Comparison of ENCODE assay signal across 23 mouse cellular contexts in the genomic region with DNA sequence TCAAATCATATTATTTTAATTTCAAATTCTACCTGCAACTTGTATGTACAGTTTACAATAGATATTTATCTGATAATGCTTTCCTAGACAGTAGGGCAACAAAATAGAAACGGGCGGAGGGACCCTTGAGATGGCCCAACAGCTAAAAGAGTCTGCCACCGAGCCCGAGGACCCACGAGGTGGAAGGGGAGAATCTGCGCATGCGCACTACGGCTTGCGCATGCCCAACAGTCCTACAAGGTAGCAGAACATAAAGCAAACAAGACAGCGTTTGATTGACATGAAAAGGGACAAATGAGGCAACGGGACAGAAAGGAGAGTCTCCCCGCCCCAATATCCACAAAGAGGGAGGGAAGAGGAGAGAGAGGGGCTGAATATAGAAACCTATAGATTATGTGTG. TPM values are rescaled to one million over a fixed set of nuclear protein-coding genes. Genes with fewer than 3 reads are reported as not detected.
DNase-seq lines count a peak whose midpoint lies in the region; ATAC-seq and TF ChIP-seq lines count a peak whose summit lies in the region.
"Had no signal": no experiment of that assay in that cellular context is flagged by ENCODE, and none has a peak within 500 bp of the region (broad histone marks: within the 10 kb centered on the region; RNA-seq: fewer than 3 reads in every experiment).

No protein-coding gene starts in this region.

- no peaks in the 10 kb centered on the region; the same call in 1 of the 2 replicates for H3K79me2 ChIP-seq in MEL (ENCODE audit: control insufficient read depth, insufficient read depth, low read length, poor library complexity)

- peaks cover 6% of the 10 kb centered on the region for H3K4me1 ChIP-seq in testis, adult 2 months (ENCODE audit: control insufficient read depth, insufficient read depth, low read length)
- 0 out of 4 replicates have a peak, but pooled peaks cover 0 to 11% of the 10 kb centered on the region in 2 experiments for H3K4me1 ChIP-seq in MEL (ENCODE audit: control insufficient read depth in 1 of 2, insufficient read depth in 2 of 2, low read length in 2 of 2)
- peaks cover 2% of the 10 kb centered on the region; the same call in 1 of the 2 replicates for H3K4me1 ChIP-seq in liver, embryonic 12.5 days
- peaks cover 8% of the 10 kb centered on the region for H3K4me1 ChIP-seq in forebrain, embryonic 15.5 days
- H3K4me1 ChIP-seq: intestine, embryonic 15.5 days had no signal

- no peak for TF ChIP-seq RAD21 in MEL (IDR thresholded peaks at IDR 0.05; ENCODE audit: low read depth, low read length)

- TF ChIP-seq POLR2A in testis, adult 2 months (IDR thresholded peaks at IDR 0.05; ENCODE audit: control insufficient read depth, low read depth, low read length), result peak; percentile 85; the same call in 1 of the 2 replicates
- peak in 1 of 2 experiments; percentile 76; a peak in 3 of 4 replicates for TF ChIP-seq POLR2A in MEL (IDR thresholded peaks at IDR 0.05; ENCODE audit: control insufficient read depth in 1 of 2, insufficient read depth in 1 of 2, low read depth in 1 of 2, low read length in 2 of 2, poor library complexity in 1 of 2)

- H3K9me3 ChIP-seq in MEL (replicated peaks; ENCODE audit: insufficient read depth, low read length), result no peaks in the 10 kb centered on the region
- no peaks in the 10 kb centered on the region for H3K9me3 ChIP-seq in liver, embryonic 12.5 days (replicated peaks)
- no peaks in the 10 kb centered on the region for H3K9me3 ChIP-seq in forebrain, embryonic 15.5 days
- H3K9me3 ChIP-seq: embryonic facial prominence, embryonic 13.5 days; forebrain, embryonic 12.5 days; heart, embryonic 15.5 days; hindbrain, embryonic 10.5 days; intestine, embryonic 15.5 days had no signal

- H3K27ac ChIP-seq in testis, adult 2 months (ENCODE audit: control insufficient read depth, insufficient read depth, low read depth, low read length), result peak overlapping the region; percentile 67
- peak overlapping the region; percentile 82 for H3K27ac ChIP-seq in MEL (ENCODE audit: control insufficient read depth, low read depth, low read length)
- no peak overlapping the region for H3K27ac ChIP-seq in liver, embryonic 12.5 days
- no peak overlapping the region for H3K27ac ChIP-seq in forebrain, embryonic 15.5 days (replicated peaks)
- H3K27ac ChIP-seq: embryonic facial prominence, embryonic 13.5 days; forebrain, embryonic 12.5 days; heart, adult 2 months; heart, embryonic 15.5 days; hindbrain, embryonic 10.5 days; hindbrain, embryonic 14.5 days; intestine, embryonic 15.5 days had no signal

- no peak for TF ChIP-seq EP300 in MEL (IDR thresholded peaks at IDR 0.05; ENCODE audit: low read depth in 1 of 2, low read length in 2 of 2)

- WGBS in liver, embryonic 12.5 days (ENCODE audit: insufficient replicate concordance), result 78% methylated on average over 12 of the region's 12 CpGs
- 91% methylated on average over 12 of the region's 12 CpGs for WGBS in forebrain, embryonic 15.5 days

- peak overlapping the region; percentile 57 for H3K9ac ChIP-seq in MEL (ENCODE audit: control insufficient read depth, low read depth, low read length, poor library complexity, severe bottlenecking)
- no peak overlapping the region for H3K9ac ChIP-seq in liver, embryonic 12.5 days
- H3K9ac ChIP-seq in forebrain, embryonic 15.5 days (replicated peaks), result no peak overlapping the region
- H3K9ac ChIP-seq: embryonic facial prominence, embryonic 13.5 days; forebrain, embryonic 12.5 days; forebrain, postnatal 0 days; heart, embryonic 15.5 days; hindbrain, embryonic 14.5 days; intestine, embryonic 15.5 days had no signal

- no peaks in the 10 kb centered on the region for H3K27me3 ChIP-seq in testis, adult 2 months (ENCODE audit: control insufficient read depth, insufficient read depth, low read length)
- H3K27me3 ChIP-seq in MEL (ENCODE audit: control insufficient read depth in 1 of 2, insufficient read depth in 2 of 2, low read length in 2 of 2), result no peaks in the 10 kb centered on the region
- H3K27me3 ChIP-seq in liver, embryonic 12.5 days (replicated peaks), result peaks cover 54% of the 10 kb centered on the region
- H3K27me3 ChIP-seq in forebrain, embryonic 15.5 days, result peaks cover 5% of the 10 kb centered on the region; the same call in 1 of the 2 replicates
- H3K27me3 ChIP-seq: intestine, embryonic 15.5 days had no signal

- H3K4me2 ChIP-seq in liver, embryonic 12.5 days, result no peak overlapping the region
- H3K4me2 ChIP-seq in forebrain, embryonic 15.5 days (replicated peaks), result no peak overlapping the region
- H3K4me2 ChIP-seq: embryonic facial prominence, embryonic 13.5 days; forebrain, embryonic 12.5 days; heart, embryonic 11.5 days; heart, embryonic 15.5 days; hindbrain, embryonic 14.5 days; intestine, embryonic 15.5 days had no signal

- TF ChIP-seq CTCF in testis, adult 2 months (IDR thresholded peaks at IDR 0.05; ENCODE audit: control insufficient read depth, insufficient read depth, insufficient replicate concordance, low read depth, low read length), result no peak
- no peak for TF ChIP-seq CTCF in MEL (IDR thresholded peaks at IDR 0.05 in 2 of 3, conservative IDR thresholded peaks at IDR 0.05 in 1 of 3; ENCODE audit: control insufficient read depth in 1 of 3, insufficient read depth in 1 of 3, low read depth in 2 of 3, low read length in 3 of 3, poor library complexity in 1 of 3, severe bottlenecking in 1 of 3)

- no peaks in the 10 kb centered on the region for H3K36me3 ChIP-seq in testis, adult 2 months (ENCODE audit: control insufficient read depth, insufficient read depth, low read length)
- peaks cover 0 to 4% of the 10 kb centered on the region in 2 experiments; a peak in 1 of 4 replicates for H3K36me3 ChIP-seq in MEL (ENCODE audit: control insufficient read depth in 1 of 2, insufficient read depth in 2 of 2, low read length in 2 of 2)
- no peaks in the 10 kb centered on the region for H3K36me3 ChIP-seq in liver, embryonic 12.5 days
- no peaks in the 10 kb centered on the region for H3K36me3 ChIP-seq in forebrain, embryonic 15.5 days
- H3K36me3 ChIP-seq: embryonic facial prominence, embryonic 13.5 days; forebrain, embryonic 12.5 days; heart, embryonic 15.5 days; hindbrain, embryonic 10.5 days; intestine, embryonic 15.5 days had no signal

- no peak for DNase-seq in testis, postnatal 10 days (ENCODE audit: low spot score)
- DNase-seq in MEL (ENCODE audit: low read depth, low spot score) (peak; percentile 99), ZHBTc4 (ENCODE audit: low read depth, low spot score) (peak; percentile 94)
- no peak for DNase-seq in layer of hippocampus, postnatal 25 days (ENCODE audit: extremely low spot score in 1 of 2, low spot score in 1 of 2)
- DNase-seq: adrenal gland, adult 8-10 months; adrenal gland, postnatal 36 days; B cell, adult 2 months; cerebellum, adult 11 months; cerebellum, adult 8-10 months; cerebellum, postnatal 14 days; forebrain, postnatal 0 days; heart, adult 2 months; kidney, adult 18-20 months had no signal

- peak overlapping the region; percentile 78 for H3K4me3 ChIP-seq in testis, adult 2 months (ENCODE audit: control insufficient read depth, low read depth, low read length)
- H3K4me3 ChIP-seq in MEL (ENCODE audit: control insufficient read depth in 1 of 2, insufficient read depth in 1 of 2, low read depth in 2 of 2, low read length in 2 of 2), result peak overlapping the region; percentile 49 to 59
- no peak overlapping the region for H3K4me3 ChIP-seq in liver, embryonic 12.5 days
- H3K4me3 ChIP-seq in forebrain, embryonic 15.5 days, result no peak overlapping the region
- H3K4me3 ChIP-seq: embryonic facial prominence, embryonic 13.5 days; forebrain, embryonic 12.5 days; heart, adult 2 months; heart, embryonic 15.5 days; hindbrain, embryonic 10.5 days; intestine, embryonic 15.5 days had no signal

- ATAC-seq in liver, embryonic 12.5 days, result no peak
- ATAC-seq in forebrain, embryonic 15.5 days (replicated peaks), result no peak
- ATAC-seq: forebrain, postnatal 0 days; intestine, embryonic 15.5 days had no signal

TF ChIP-seq in MEL, 35 proteins besides CTCF, POLR2A, EP300 and RAD21 (continues in another document):
- TF ChIP-seq ZNF384 (IDR thresholded peaks at IDR 0.05; ENCODE audit: low read depth, low read length), result no peak
- TF ChIP-seq CHD1 (IDR thresholded peaks at IDR 0.05; ENCODE audit: low read depth, low read length), result no peak
- TF ChIP-seq KAT2A (conservative IDR thresholded peaks at IDR 0.05; ENCODE audit: low read depth, low read length), result no peak; the same call in 1 of the 2 replicates
- no peak for TF ChIP-seq ETS1 (IDR thresholded peaks at IDR 0.05; ENCODE audit: low read depth, low read length)
- TF ChIP-seq GATA1 (IDR thresholded peaks at IDR 0.05; ENCODE audit: low read depth, low read length), result no peak
- peak; percentile 28; the same call in 1 of the 2 replicates for TF ChIP-seq SIN3A (IDR thresholded peaks at IDR 0.05; ENCODE audit: low read length)
- no peak for TF ChIP-seq ELF1 (IDR thresholded peaks at IDR 0.05; ENCODE audit: low read depth, low read length)
- 0 out of 2 replicates have a peak, but pooled peaks have one; percentile 44 for TF ChIP-seq MAZ (IDR thresholded peaks at IDR 0.05; ENCODE audit: low read depth, low read length)
- no peak for TF ChIP-seq TAL1 (IDR thresholded peaks at IDR 0.05; ENCODE audit: low read length)
- no peak for TF ChIP-seq RCOR1 (IDR thresholded peaks at IDR 0.05; ENCODE audit: low read depth, low read length)
- no peak; the same call in 1 of the 2 replicates for TF ChIP-seq CHD2 (IDR thresholded peaks at IDR 0.05; ENCODE audit: low read length)
- TF ChIP-seq MYC (IDR thresholded peaks at IDR 0.05; ENCODE audit: low read depth, low read length), result peak; percentile 42
- TF ChIP-seq JUND (IDR thresholded peaks at IDR 0.05; ENCODE audit: low read depth, low read length), result no peak

RNA-seq across cellular contexts. Expression of a gene that starts 31.9 kb away (rescaled TPM):
- polyA plus RNA-seq in testis, adult 2 months (2012; rRNA removed), result 44.0 and 47.8 TPM in 2 replicates
- 2.9 and 3.7 TPM in 2 replicates for total RNA-seq in MEL (2012; rRNA removed)
- 10 to 100 TPM in 1 of 2 experiments, not detected in 1; 11.1 TPM for polyA plus RNA-seq in MEL (2012; ENCODE audit: insufficient read depth in 1 of 2, insufficient read length in 2 of 2, low read depth in 1 of 2, low replicate concordance in 2 of 2, missing spikeins in 1 of 2)
- polyA plus RNA-seq in liver, embryonic 12.5 days (2016; fragmentation: Nextera tagmentation; extraction: Ambion mirVana), result 1.8 and 2.0 TPM in 2 replicates
- 3.6 TPM in 2 replicates for polyA plus RNA-seq in forebrain, embryonic 15.5 days (2015; fragmentation: Nextera tagmentation; extraction: Ambion mirVana)
- total RNA-seq in layer of hippocampus, postnatal 25 days (2021), result 10 to 100 TPM; 32.1 to 35.7 TPM

RNA-seq across cellular contexts. Expression of a gene that starts 47.6 kb away (rescaled TPM):
- 10.8 and 11.1 TPM in 2 replicates for polyA plus RNA-seq in testis, adult 2 months (2012; rRNA removed)
- 17.2 and 22.2 TPM in 2 replicates for total RNA-seq in MEL (2012; rRNA removed)
- polyA plus RNA-seq in MEL (2012; ENCODE audit: insufficient read depth in 1 of 2, insufficient read length in 2 of 2, low read depth in 1 of 2, low replicate concordance in 2 of 2, missing spikeins in 1 of 2), result 10 to 100 TPM in 1 of 2 experiments, not detected in 1; 38.6 TPM
- 54.7 and 57.4 TPM in 2 replicates for polyA plus RNA-seq in liver, embryonic 12.5 days (2016; fragmentation: Nextera tagmentation; extraction: Ambion mirVana)
- 6.6 TPM in 2 replicates for polyA plus RNA-seq in forebrain, embryonic 15.5 days (2015; fragmentation: Nextera tagmentation; extraction: Ambion mirVana)
- 1 to 10 TPM; 3.7 to 5.0 TPM for total RNA-seq in layer of hippocampus, postnatal 25 days (2021)

Comparison
In these comparisons a context has a peak if more than half of its experiments do, and no peak if none do; other contexts are left out.
1. H3K27ac ChIP-seq: peak in testis, adult 2 months (single experiment) and MEL (single experiment); none in liver, embryonic 12.5 days (single experiment) and forebrain, embryonic 15.5 days (single experiment).
2. H3K4me3 ChIP-seq: peak in testis, adult 2 months (single experiment) and MEL (2 of 2); none in liver, embryonic 12.5 days (single experiment) and forebrain, embryonic 15.5 days (single experiment).
3. DNase-seq: peak in MEL (single experiment) and ZHBTc4 (single experiment); none in testis, postnatal 10 days (single experiment) and layer of hippocampus, postnatal 25 days (0 of 2).